Mouse (Mus musculus) lung, postnatal 0 days (tissue): ENCODE measurements at regions not wholly inside any gene's neighbourhood (a gene's known extent, or its start where the extent isn't known, plus 50 kb on each side); places are given as distances from the start of the nearest gene placed in this dataset.

ENCODE experiments used
- CTCF ChIP-seq: IDR thresholded peaks from 2 replicates; pipeline ENCODE4 v1.5.1; 2016; ENCODE audit warnings: antibody characterized with exemption, mild to moderate bottlenecking
- EP300 ChIP-seq: IDR thresholded peaks from 2 replicates; pipeline ENCODE4 v1.6.1; 2016; ENCODE audit warnings: antibody characterized with exemption, mild to moderate bottlenecking, control low read depth

GRCm38 (mm10) chr7:37395881-37396513 lies 377.4 kb downstream of the Zfp536 start:
- TF ChIP-seq CTCF (no peak), EP300 (no peak)
